Mouse (Mus musculus) neural tube, embryonic 15.5 days (tissue): ENCODE measurements around the gene Rsrc1. TPM values are rescaled to one million over a fixed set of nuclear protein-coding genes. Genes with fewer than 3 reads are reported as not detected.
"Not testable (repeated sequence)": the region's sequence is repeated elsewhere in the genome, so short reads cannot be mapped to it uniquely, and the experiment has no call there.

Experiments
- ATAC-seq: fragments of 200-750 bp; cut with Nextera tagmentation; 2 replicates; pipeline ENCODE4 v1.8.0; 2017; ENCODE audit warnings: mild to moderate bottlenecking, moderate TSS enrichment, moderate library complexity; ENCODE audit not compliant: low FRiP score
- H3K27ac ChIP-seq: fragments of 300-500 bp; sonication (generic); replicated peaks from 2 replicates; pipeline ENCODE4 v1.5.1; 2015; ENCODE audit warnings: mild to moderate bottlenecking, inconsistent platforms
- H3K27me3 ChIP-seq: fragments of 300-500 bp; sonication (generic); replicated peaks from 2 replicates; pipeline ENCODE4 v1.6.1; 2015; ENCODE audit warnings: inconsistent platforms
- H3K36me3 ChIP-seq: fragments of 300-500 bp; sonication (generic); 2 replicates; pipeline ENCODE4 v1.6.1; 2015; ENCODE audit warnings: inconsistent platforms
- H3K4me1 ChIP-seq: fragments of 300-500 bp; sonication (generic); 2 replicates; pipeline ENCODE4 v1.6.1; 2015; ENCODE audit warnings: inconsistent platforms
- H3K4me2 ChIP-seq: fragments of 300-500 bp; sonication (generic); 2 replicates; pipeline ENCODE4 v1.6.1; 2015; ENCODE audit warnings: inconsistent platforms, mild to moderate bottlenecking, moderate library complexity
- H3K4me3 ChIP-seq: fragments of 300-500 bp; sonication (generic); replicated peaks from 2 replicates; pipeline ENCODE4 v1.5.1; 2015; ENCODE audit warnings: mild to moderate bottlenecking, inconsistent platforms
- H3K9ac ChIP-seq: fragments of 300-500 bp; sonication (generic); replicated peaks from 2 replicates; pipeline ENCODE4 v1.6.1; 2015; ENCODE audit warnings: mild to moderate bottlenecking, inconsistent platforms
- H3K9me3 ChIP-seq: fragments of 300-500 bp; sonication (generic); replicated peaks from 2 replicates; pipeline ENCODE4 v1.6.1; 2016; ENCODE audit warnings: inconsistent platforms
- WGBS: fragments of 180-500 bp; shearing (Covaris S2); methylation state at CpG from one replicate; pipeline ENCODE4 v1.1.7; 2015; ENCODE audit warnings: mixed read lengths; 5-methylcytosine and 5-hydroxymethylcytosine counted together
- polyA plus RNA-seq: library from polyadenylated mRNA; unstranded; fragments of >200 nt; fragmentation: Nextera tagmentation; extraction: Ambion mirVana; gene quantifications from 2 replicates; pipeline ENCODE4 v1.2.1, GENCODE M21; 2015

Rsrc1 gene
- polyA plus RNA-seq, 1 experiment from 2014 or later, result 29.9 TPM

DNA sequence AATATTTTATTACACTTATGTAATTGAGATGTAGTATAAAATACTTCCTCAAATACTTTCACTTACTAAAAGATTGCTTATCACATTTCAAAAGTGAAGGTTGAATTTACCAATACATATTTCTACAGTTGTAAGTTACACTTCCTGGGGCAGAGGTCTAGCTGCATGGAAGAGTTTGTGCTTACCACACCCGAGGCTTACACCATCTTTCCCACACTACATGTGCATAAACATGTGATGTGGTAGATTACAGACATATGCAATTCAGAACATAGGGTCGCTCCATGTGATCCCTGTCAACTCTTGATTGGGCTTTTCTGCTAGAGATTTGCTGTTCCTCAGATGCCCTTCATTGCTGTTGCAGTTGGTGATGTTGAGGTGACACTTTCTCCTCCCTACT lies 163.8 kb downstream of the Rsrc1 start:
- no peaks in the 10 kb centered on the region for H3K4me1 ChIP-seq
- no peak overlapping the region for H3K4me2 ChIP-seq
- 94% methylated on average over 2 of the region's 2 CpGs for WGBS
- no peak for ATAC-seq
- no peak overlapping the region for H3K9ac ChIP-seq
- no peaks in the 10 kb centered on the region; the same call in 1 of the 2 replicates for H3K9me3 ChIP-seq
- H3K27me3 ChIP-seq, result no peaks in the 10 kb centered on the region
- H3K27ac ChIP-seq, result no peak overlapping the region
- no peaks in the 10 kb centered on the region for H3K36me3 ChIP-seq
- no peak overlapping the region for H3K4me3 ChIP-seq

DNA sequence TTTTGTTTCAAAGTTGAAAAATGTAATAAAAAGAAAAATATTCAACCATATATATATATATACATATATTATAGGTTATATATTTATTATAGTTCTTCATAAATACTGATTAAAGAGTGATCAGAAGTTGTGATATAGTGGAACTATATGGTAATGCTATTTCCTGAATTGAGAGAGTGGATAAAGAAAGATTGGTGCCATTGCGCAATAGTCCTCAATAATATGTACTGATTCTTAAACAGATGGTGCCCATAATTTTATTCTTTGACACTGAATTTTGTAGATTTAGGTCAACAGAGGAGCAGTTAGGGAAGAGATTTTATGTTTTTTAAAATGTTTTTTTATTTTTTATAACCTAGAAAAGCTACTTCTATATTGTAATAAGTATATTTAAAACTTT lies 165.1 kb downstream of the Rsrc1 start:
- Histone ChIP-seq H3K27me3 (no peaks in the 10 kb centered on the region), H3K4me2 (no peak overlapping the region), H3K9ac (no peak overlapping the region), H3K4me3 (no peak overlapping the region), H3K36me3 (no peaks in the 10 kb centered on the region), H3K27ac (no peak overlapping the region), H3K4me1 (no peaks in the 10 kb centered on the region), H3K9me3 (no peaks in the 10 kb centered on the region; the same call in 1 of the 2 replicates)
- ATAC-seq, result no peak
- WGBS, result 94% methylated on average over 1 of the region's 1 CpGs

DNA sequence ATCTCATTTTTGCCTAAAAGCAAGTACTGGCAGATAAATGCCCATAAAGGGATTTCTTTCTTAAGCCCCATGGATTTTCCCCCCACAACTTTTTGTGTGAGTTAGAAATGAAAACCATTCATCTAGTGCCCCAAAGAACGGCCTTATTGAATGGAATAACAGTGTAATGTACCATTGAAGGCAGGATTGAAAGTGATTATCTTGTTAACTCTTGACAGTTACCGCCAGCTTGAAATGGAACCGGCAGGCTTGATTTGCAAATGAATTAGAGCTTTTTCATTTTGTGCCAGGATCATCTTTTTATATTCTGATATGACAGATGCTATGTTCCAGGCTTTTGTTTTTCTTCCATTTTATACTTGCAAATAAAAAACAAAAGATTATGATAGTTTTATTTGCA lies 166.1 kb downstream of the Rsrc1 start:
- Histone ChIP-seq H3K4me1 (no peaks in the 10 kb centered on the region), H3K4me3 (no peak overlapping the region), H3K27me3 (no peaks in the 10 kb centered on the region), H3K9me3 (no peaks in the 10 kb centered on the region; the same call in 1 of the 2 replicates), H3K9ac (no peak overlapping the region), H3K36me3 (no peaks in the 10 kb centered on the region), H3K4me2 (no peak overlapping the region), H3K27ac (no peak overlapping the region)
- 49% methylated on average over 3 of the region's 3 CpGs for WGBS
- ATAC-seq, result no peak

DNA sequence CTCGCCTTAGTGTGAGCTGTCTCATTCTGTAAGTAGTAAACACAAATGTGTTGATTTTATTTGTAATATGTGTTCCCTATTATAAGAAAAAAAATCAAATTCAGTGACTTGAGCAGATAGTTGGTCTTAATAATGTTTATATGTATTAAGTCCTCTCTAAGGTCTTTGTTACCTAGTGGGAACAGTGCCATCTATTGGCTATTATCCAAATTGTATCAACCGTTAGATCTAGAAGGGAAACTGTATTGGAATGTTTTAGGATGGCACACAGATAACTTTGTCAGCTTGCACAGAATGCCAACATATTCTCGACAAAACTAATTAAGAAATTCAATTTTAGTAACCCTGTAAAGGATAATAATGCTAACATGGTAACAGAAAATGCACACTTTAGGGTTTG lies 216.0 kb downstream of the Rsrc1 start:
- Histone ChIP-seq H3K4me2 (no peak overlapping the region), H3K4me3 (no peak overlapping the region), H3K9me3 (no peaks in the 10 kb centered on the region), H3K4me1 (no peaks in the 10 kb centered on the region), H3K9ac (no peak overlapping the region), H3K36me3 (no peaks in the 10 kb centered on the region), H3K27me3 (no peaks in the 10 kb centered on the region), H3K27ac (no peak overlapping the region)
- ATAC-seq, result no peak
- 42% methylated on average over 3 of the region's 3 CpGs for WGBS

DNA sequence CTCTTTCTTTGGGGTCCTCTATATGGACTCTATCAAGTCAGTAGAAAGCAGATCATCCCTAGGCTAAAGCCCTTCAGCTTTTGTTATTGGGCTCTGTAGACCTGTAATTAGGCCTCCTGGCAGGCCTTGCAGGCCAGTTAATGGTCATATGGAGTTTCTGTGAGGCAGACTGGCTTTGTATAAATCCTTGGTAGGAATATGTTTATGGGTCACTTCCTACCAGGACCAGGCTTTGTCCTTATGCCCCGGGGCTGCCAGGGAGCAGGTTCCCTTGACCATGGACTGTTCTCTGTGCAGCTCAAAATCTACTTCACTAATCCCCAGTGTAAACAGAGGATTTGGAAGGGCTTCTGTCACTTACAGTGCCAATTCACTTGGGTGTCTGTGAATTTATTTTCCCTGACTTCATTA lies 231.9 kb downstream of the Rsrc1 start:
- no peaks in the 10 kb centered on the region for H3K36me3 ChIP-seq
- no peak overlapping the region for H3K9ac ChIP-seq
- H3K4me1 ChIP-seq, result no peaks in the 10 kb centered on the region
- no peaks in the 10 kb centered on the region for H3K9me3 ChIP-seq
- no peak overlapping the region for H3K4me2 ChIP-seq
- no peak for ATAC-seq
- no peak overlapping the region for H3K4me3 ChIP-seq
- H3K27me3 ChIP-seq, result no peaks in the 10 kb centered on the region
- H3K27ac ChIP-seq, result no peak overlapping the region
- WGBS, result 51% methylated on average over 1 of the region's 1 CpGs

DNA sequence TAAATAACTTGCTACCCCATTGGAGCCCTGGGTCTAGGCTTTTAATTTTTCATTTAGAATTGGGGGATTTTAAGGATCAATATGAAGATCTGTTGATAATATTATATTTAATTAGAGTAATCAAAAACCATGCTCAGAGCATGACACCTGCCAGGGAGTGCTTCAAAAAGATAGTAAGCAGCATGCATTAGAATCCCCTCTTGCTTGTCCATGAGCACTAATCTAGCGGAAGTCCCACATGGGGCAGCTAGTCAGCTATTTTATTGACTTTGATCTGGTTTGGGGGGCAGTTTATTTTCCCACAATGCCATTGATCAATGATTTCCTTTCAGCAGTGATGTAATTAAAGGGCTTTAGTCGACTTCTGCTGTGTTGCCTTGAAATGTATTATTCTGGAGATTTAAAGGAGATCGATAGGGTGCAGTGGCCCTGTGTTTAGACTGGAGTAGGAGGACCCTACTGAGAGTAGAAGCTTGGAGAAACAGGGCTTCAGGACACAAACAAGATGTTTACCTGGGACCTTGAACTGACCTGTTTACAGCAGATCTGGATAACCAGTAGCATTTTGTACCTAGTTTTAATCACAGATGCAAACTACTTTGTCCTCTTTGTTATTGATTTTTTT lies 251.5 kb downstream of the Rsrc1 start:
- H3K9me3 ChIP-seq, result no peaks in the 10 kb centered on the region
- no peak overlapping the region for H3K27ac ChIP-seq
- no peak for ATAC-seq
- H3K9ac ChIP-seq, result no peak overlapping the region
- H3K27me3 ChIP-seq, result no peaks in the 10 kb centered on the region
- no peak overlapping the region for H3K4me2 ChIP-seq
- H3K36me3 ChIP-seq, result no peaks in the 10 kb centered on the region
- no peak overlapping the region for H3K4me3 ChIP-seq
- 53% methylated on average over 3 of the region's 3 CpGs for WGBS
- H3K4me1 ChIP-seq, result no peaks in the 10 kb centered on the region

DNA sequence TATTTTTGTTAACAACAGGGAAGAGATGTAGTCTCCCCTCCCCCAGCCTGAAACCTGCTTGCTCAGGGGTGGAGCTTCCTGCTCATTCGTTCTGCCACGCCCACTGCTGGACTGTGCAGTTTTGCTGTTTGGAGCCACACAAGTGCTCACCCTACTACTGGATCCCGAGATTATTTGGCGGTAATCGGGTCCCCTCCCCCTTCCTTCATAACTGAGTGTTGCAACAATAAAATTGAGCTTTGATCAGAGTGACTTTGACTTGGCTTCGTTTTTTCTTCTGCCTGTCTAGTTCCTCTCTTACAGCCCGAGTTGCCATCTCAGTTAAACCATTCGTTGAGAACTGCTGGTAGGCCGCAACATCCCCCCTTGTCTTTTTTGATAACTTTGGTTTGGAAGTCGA lies 261.3 kb downstream of the Rsrc1 start:
- not testable (repeated sequence) for ATAC-seq, H3K9ac ChIP-seq, H3K4me2 ChIP-seq, H3K27ac ChIP-seq, H3K36me3 ChIP-seq, H3K9me3 ChIP-seq, H3K4me1 ChIP-seq, H3K4me3 ChIP-seq, H3K27me3 ChIP-seq
- WGBS, result 91% methylated on average over 10 of the region's 10 CpGs

DNA sequence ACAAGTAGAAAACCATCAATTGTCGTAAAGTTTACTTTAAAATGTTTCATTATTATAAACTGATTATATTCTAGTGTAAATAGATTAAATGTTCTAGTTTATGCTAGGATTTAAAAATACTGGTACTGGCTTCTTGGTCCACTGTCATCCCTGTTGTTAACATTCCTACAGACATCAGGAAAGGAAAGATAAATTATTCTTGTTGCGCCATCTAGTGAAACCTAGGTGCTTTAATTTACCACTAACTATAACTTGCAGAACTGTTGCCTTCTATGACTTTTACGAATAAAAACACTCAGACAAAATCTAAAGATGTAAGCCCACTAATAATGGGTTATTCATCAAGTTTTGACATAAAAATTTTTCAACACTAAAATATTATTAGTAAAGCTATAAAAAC lies 286.3 kb downstream of the Rsrc1 start:
- Histone ChIP-seq H3K9ac (no peak overlapping the region), H3K4me3 (no peak overlapping the region), H3K36me3 (no peaks in the 10 kb centered on the region), H3K27me3 (no peaks in the 10 kb centered on the region), H3K4me2 (no peak overlapping the region), H3K27ac (no peak overlapping the region), H3K9me3 (no peaks in the 10 kb centered on the region), H3K4me1 (no peaks in the 10 kb centered on the region)
- 80% methylated on average over 3 of the region's 3 CpGs for WGBS
- ATAC-seq, result no peak

DNA sequence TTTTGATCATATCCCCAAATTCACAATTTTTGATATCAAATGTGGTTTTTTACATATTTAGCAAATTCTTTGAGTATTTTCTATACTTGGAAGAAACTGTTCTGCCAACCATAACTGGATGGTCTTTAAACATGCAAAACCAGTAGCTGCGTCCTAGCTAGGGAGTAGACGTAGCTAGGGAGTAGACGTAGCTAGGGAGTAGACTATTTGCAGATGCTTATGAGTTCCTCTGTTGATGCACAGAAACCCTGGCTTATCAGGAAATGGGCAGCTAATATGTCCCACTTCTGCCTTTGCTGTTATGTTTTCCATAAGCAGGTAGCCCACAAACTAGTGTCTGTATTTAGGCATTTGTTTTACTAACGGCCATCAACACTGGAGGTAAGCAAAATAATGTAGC lies 298.6 kb downstream of the Rsrc1 start:
- Histone ChIP-seq H3K9ac (no peak overlapping the region), H3K4me3 (no peak overlapping the region), H3K36me3 (no peaks in the 10 kb centered on the region), H3K4me2 (no peak overlapping the region), H3K27me3 (no peaks in the 10 kb centered on the region), H3K4me1 (no peaks in the 10 kb centered on the region), H3K9me3 (no peaks in the 10 kb centered on the region), H3K27ac (no peak overlapping the region)
- no peak for ATAC-seq
- 85% methylated on average over 4 of the region's 4 CpGs for WGBS

DNA sequence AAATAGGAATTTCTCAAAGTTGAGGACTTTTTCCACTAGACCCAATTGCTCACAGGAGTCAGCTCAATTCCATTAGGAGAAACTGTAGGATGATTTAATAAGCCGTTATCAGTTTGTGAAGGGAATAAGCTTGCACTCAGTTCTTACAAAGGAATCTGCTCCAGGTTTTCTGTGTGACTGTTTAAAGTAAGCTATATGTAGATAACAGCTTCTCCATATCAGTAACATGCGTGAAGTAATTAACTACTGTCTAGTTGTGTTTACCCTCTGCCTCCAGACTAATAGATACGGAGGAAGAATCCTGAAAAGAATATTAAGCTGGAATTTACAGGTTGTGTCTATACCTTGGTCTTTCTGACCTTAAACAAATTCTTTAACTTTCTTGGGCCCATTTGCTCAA lies 299.1 kb downstream of the Rsrc1 start:
- Histone ChIP-seq H3K36me3 (no peaks in the 10 kb centered on the region), H3K9ac (no peak overlapping the region), H3K4me3 (no peak overlapping the region), H3K27me3 (no peaks in the 10 kb centered on the region), H3K9me3 (no peaks in the 10 kb centered on the region), H3K4me2 (no peak overlapping the region), H3K27ac (no peak overlapping the region), H3K4me1 (no peaks in the 10 kb centered on the region)
- 69% methylated on average over 3 of the region's 3 CpGs for WGBS
- ATAC-seq, result no peak

DNA sequence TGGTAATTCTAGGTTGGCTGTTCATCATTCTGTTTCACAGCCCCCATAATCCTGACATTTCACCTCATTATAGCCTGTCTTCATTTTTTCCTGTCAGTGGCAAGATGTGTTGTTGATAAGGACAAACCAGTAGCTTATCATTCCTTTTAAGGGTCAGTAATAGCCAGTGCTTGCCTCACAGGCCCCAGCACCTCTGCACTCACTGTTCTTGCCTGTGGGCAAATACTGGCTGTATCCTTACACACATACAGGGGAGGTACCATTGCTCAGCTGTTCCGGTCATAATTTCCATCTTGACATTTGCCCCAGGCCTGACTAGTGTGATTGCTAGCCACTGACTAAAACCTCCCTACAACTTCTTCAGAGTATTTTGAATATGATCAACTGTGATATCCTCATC lies 302.8 kb downstream of the Rsrc1 start:
- WGBS, result 81% methylated on average over 1 of the region's 1 CpGs
- Histone ChIP-seq H3K27me3 (no peaks in the 10 kb centered on the region), H3K36me3 (no peaks in the 10 kb centered on the region), H3K9me3 (no peaks in the 10 kb centered on the region), H3K9ac (no peak overlapping the region), H3K4me3 (no peak overlapping the region), H3K4me2 (no peak overlapping the region), H3K4me1 (no peaks in the 10 kb centered on the region), H3K27ac (no peak overlapping the region)
- ATAC-seq, result no peak

DNA sequence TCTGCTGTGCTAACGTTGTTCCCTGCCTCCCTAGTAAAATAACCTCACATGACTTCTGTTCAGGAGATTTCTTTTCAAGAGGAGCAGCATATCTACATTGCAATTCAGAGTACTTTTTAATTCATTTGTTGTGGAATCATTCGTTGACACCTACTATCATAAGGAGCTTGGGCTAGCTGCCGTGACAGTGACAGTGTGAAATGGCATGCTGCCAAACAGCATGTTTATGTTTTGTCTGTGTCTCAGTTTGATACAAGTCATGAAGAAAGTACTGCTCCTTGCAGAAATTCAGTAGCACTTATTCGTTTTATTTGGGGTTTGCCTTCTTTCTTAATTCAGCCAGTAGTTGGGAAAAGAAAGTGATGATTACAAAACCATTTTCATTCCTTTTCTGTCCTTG lies 303.7 kb downstream of the Rsrc1 start:
- ATAC-seq, result no peak
- H3K9me3 ChIP-seq, result no peaks in the 10 kb centered on the region
- no peak overlapping the region for H3K4me3 ChIP-seq
- H3K9ac ChIP-seq, result no peak overlapping the region
- no peaks in the 10 kb centered on the region for H3K27me3 ChIP-seq
- no peaks in the 10 kb centered on the region for H3K4me1 ChIP-seq
- no peak overlapping the region for H3K4me2 ChIP-seq
- H3K27ac ChIP-seq, result no peak overlapping the region
- no peaks in the 10 kb centered on the region for H3K36me3 ChIP-seq
- WGBS, result 52% methylated on average over 4 of the region's 4 CpGs

DNA sequence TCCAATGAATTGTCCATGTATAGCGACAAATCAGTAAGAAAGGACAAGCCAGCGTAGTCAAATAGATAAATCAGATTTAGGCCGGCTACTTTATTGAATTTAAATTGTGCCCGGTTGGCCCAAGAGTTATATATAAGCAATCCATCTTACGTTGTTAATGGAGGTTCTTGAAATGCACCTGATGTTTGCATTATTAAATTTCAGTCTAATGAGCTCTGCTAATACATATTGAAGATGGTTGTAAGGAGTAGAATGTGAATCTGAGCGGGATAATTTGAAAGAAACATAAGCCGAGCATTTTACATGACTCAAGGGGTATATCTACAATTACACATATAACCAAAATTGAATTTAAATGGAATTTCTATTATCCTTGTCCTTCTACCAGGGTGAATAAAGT lies 307.5 kb downstream of the Rsrc1 start:
- H3K9me3 ChIP-seq, result no peaks in the 10 kb centered on the region
- no peaks in the 10 kb centered on the region for H3K4me1 ChIP-seq
- H3K27ac ChIP-seq, result no peak overlapping the region
- no peak for ATAC-seq
- H3K36me3 ChIP-seq, result no peaks in the 10 kb centered on the region
- H3K4me3 ChIP-seq, result no peak overlapping the region
- H3K4me2 ChIP-seq, result no peak overlapping the region
- WGBS, result 46% methylated on average over 7 of the region's 7 CpGs
- H3K27me3 ChIP-seq, result no peaks in the 10 kb centered on the region
- no peak overlapping the region for H3K9ac ChIP-seq
